Mouse (Mus musculus) thymus, adult 2 months (tissue): Measurements from ENCODE around the gene Igsf21.

Experiments used
- CTCF ChIP-seq: fragments of 200-500 bp; IDR thresholded peaks from 2 replicates; pipeline ENCODE4 v1.5.1; 2012; ENCODE audit warnings: mild to moderate bottlenecking, control low read depth, low read length, moderate library complexity, borderline replicate concordance; ENCODE audit not compliant: control insufficient read depth, poor library complexity, insufficient read depth; ENCODE audit errors: extremely low read depth
- POLR2A ChIP-seq: fragments of 200-500 bp; IDR thresholded peaks from 2 replicates; pipeline ENCODE4 v1.6.1; 2012; ENCODE audit warnings: mild to moderate bottlenecking, low read length, control low read depth, moderate library complexity; ENCODE audit not compliant: control insufficient read depth, poor library complexity, insufficient read depth; ENCODE audit errors: extremely low read depth

- TF ChIP-seq CTCF (no peak), POLR2A (no peak)
Observed at GRCm38 (mm10) chr4:140252369-140252768, 5.8 kb upstream of the Igsf21 start.
